Mouse (Mus musculus) stomach, embryonic 16.5 days (tissue): ENCODE results near the gene Fto. TPM values are rescaled to one million over a fixed set of nuclear protein-coding genes. Genes with fewer than 3 reads are reported as not detected.

ENCODE experiments used
- ATAC-seq: fragments of 200-750 bp; cut with Nextera tagmentation; 2 replicates; pipeline ENCODE4 v1.8.0; 2017; ENCODE audit warnings: moderate number of reproducible peaks, moderate TSS enrichment; ENCODE audit not compliant: insufficient read depth, low FRiP score
- H3K27ac ChIP-seq: fragments of 300-500 bp; sonication (generic); 2 replicates; pipeline ENCODE4 v1.5.1; 2014; ENCODE audit warnings: low read length
- H3K27me3 ChIP-seq: fragments of 300-500 bp; sonication (generic); 2 replicates; pipeline ENCODE4 v1.6.1; 2014; ENCODE audit warnings: low read length, control low read depth, mixed read lengths; ENCODE audit not compliant: control insufficient read depth, insufficient read depth
- H3K36me3 ChIP-seq: fragments of 300-500 bp; sonication (generic); 2 replicates; pipeline ENCODE4 v1.6.1; 2014; ENCODE audit warnings: low read length; ENCODE audit not compliant: control insufficient read depth, insufficient read depth
- H3K4me1 ChIP-seq: fragments of 300-500 bp; sonication (generic); 2 replicates; pipeline ENCODE4 v1.6.1; 2014; ENCODE audit warnings: low read length, control low read depth, mixed read lengths; ENCODE audit not compliant: control insufficient read depth, insufficient read depth
- H3K4me2 ChIP-seq: fragments of 300-500 bp; sonication (generic); 2 replicates; pipeline ENCODE4 v1.6.1; 2014; ENCODE audit warnings: low read depth, low read length, mixed read lengths
- H3K4me3 ChIP-seq: fragments of 300-500 bp; sonication (generic); replicated peaks from 2 replicates; pipeline ENCODE4 v1.5.1; 2014; ENCODE audit warnings: mild to moderate bottlenecking, low read length
- H3K9ac ChIP-seq: fragments of 300-500 bp; sonication (generic); 2 replicates; pipeline ENCODE4 v1.6.1; 2014; ENCODE audit warnings: low read length
- H3K9me3 ChIP-seq: fragments of 300-500 bp; sonication (generic); replicated peaks from 2 replicates; pipeline ENCODE4 v1.6.1; 2016; ENCODE audit warnings: low read length, control low read depth; ENCODE audit not compliant: control insufficient read depth
- WGBS: fragments of 180-500 bp; shearing (Covaris S2); extraction: QIAGEN DNeasy Blood & Tissue Kit; methylation state at CpG from one replicate; pipeline ENCODE4 v1.1.7; 2014; 5-methylcytosine and 5-hydroxymethylcytosine counted together
- polyA plus RNA-seq: library from polyadenylated mRNA; unstranded; fragments of >200 nt; fragmentation: Nextera tagmentation; extraction: Ambion mirVana; gene quantifications from 2 replicates; pipeline ENCODE4 v1.2.1, GENCODE M21; 2015

The Fto gene
- polyA plus RNA-seq, 1 experiment from 2014 or later: 73.4 TPM

- Histone ChIP-seq H3K4me3 (no peak overlapping the region), H3K9me3 (no peaks in the 10 kb centered on the region), H3K4me1 (peaks cover 14% of the 10 kb centered on the region; the same call in 1 of the 2 replicates), H3K9ac (no peak overlapping the region), H3K27me3 (no peaks in the 10 kb centered on the region), H3K27ac (no peak overlapping the region), H3K4me2 (no peak overlapping the region), H3K36me3 (no peaks in the 10 kb centered on the region)
- no peak for ATAC-seq
- 90% methylated on average over 7 of the region's 7 CpGs for WGBS
These were observed 36.5 kb downstream of the Fto start for GRCm38 (mm10) chr8:91349816-91350215.

GRCm38 (mm10) chr8:91350628-91351027, 37.3 kb downstream of the Fto start:
- Histone ChIP-seq H3K9ac (no peak overlapping the region), H3K36me3 (no peaks in the 10 kb centered on the region), H3K27ac (no peak overlapping the region), H3K9me3 (no peaks in the 10 kb centered on the region), H3K27me3 (no peaks in the 10 kb centered on the region), H3K4me3 (no peak overlapping the region), H3K4me2 (no peak overlapping the region), H3K4me1 (peaks cover 11% of the 10 kb centered on the region; the same call in 1 of the 2 replicates)
- WGBS: 64% methylated on average over 7 of the region's 7 CpGs
- no peak for ATAC-seq

- peaks cover 10% of the 10 kb centered on the region; the same call in 1 of the 2 replicates for H3K4me1 ChIP-seq
- no peak overlapping the region for H3K9ac ChIP-seq
- H3K27ac ChIP-seq: no peak overlapping the region
- no peaks in the 10 kb centered on the region for H3K27me3 ChIP-seq
- no peak overlapping the region for H3K4me2 ChIP-seq
- no peak for ATAC-seq
- H3K36me3 ChIP-seq: no peaks in the 10 kb centered on the region
- no peaks in the 10 kb centered on the region for H3K9me3 ChIP-seq
- WGBS: 89% methylated on average over 3 of the region's 3 CpGs
- H3K4me3 ChIP-seq: no peak overlapping the region
These were observed 39.3 kb downstream of the Fto start for GRCm38 (mm10) chr8:91352598-91352997.

- Histone ChIP-seq H3K4me1 (peaks cover 7% of the 10 kb centered on the region; the same call in 1 of the 2 replicates), H3K4me3 (no peak overlapping the region), H3K9me3 (no peaks in the 10 kb centered on the region), H3K9ac (no peak overlapping the region), H3K36me3 (no peaks in the 10 kb centered on the region), H3K4me2 (no peak overlapping the region), H3K27me3 (no peaks in the 10 kb centered on the region), H3K27ac (no peak overlapping the region)
- WGBS: 73% methylated on average over 5 of the region's 5 CpGs
- peak; percentile 10; the same call in 1 of the 2 replicates for ATAC-seq
These were observed 39.7 kb downstream of the Fto start for GRCm38 (mm10) chr8:91353062-91353461.

- no peak overlapping the region for H3K4me3 ChIP-seq
- 86% methylated on average over 4 of the region's 4 CpGs for WGBS
- ATAC-seq: no peak
- H3K36me3 ChIP-seq: no peaks in the 10 kb centered on the region
- no peak overlapping the region for H3K27ac ChIP-seq
- no peaks in the 10 kb centered on the region for H3K9me3 ChIP-seq
- no peak overlapping the region for H3K4me2 ChIP-seq
- H3K27me3 ChIP-seq: no peaks in the 10 kb centered on the region
- H3K9ac ChIP-seq: no peak overlapping the region
- 0 out of 2 replicates have a peak, but pooled peaks cover 7% of the 10 kb centered on the region for H3K4me1 ChIP-seq
These were observed 40.6 kb downstream of the Fto start for GRCm38 (mm10) chr8:91353907-91354306.

GRCm38 (mm10) chr8:91355301-91355905, 42.1 kb downstream of the Fto start:
- no peak overlapping the region for H3K9ac ChIP-seq
- H3K27ac ChIP-seq: no peak overlapping the region
- 47% methylated on average over 10 of the region's 10 CpGs for WGBS
- ATAC-seq: no peak
- no peak overlapping the region for H3K4me3 ChIP-seq
- H3K4me2 ChIP-seq: no peak overlapping the region
- H3K4me1 ChIP-seq: peaks cover 7% of the 10 kb centered on the region; the same call in 1 of the 2 replicates
- no peaks in the 10 kb centered on the region for H3K9me3 ChIP-seq
- H3K36me3 ChIP-seq: no peaks in the 10 kb centered on the region
- no peaks in the 10 kb centered on the region for H3K27me3 ChIP-seq

- Histone ChIP-seq H3K4me2 (no peak overlapping the region), H3K9ac (no peak overlapping the region), H3K9me3 (no peaks in the 10 kb centered on the region), H3K27me3 (no peaks in the 10 kb centered on the region), H3K36me3 (no peaks in the 10 kb centered on the region), H3K4me1 (peaks cover 4% of the 10 kb centered on the region; the same call in 1 of the 2 replicates), H3K4me3 (no peak overlapping the region), H3K27ac (no peak overlapping the region)
- 82% methylated on average over 11 of the region's 11 CpGs for WGBS
- no peak for ATAC-seq
These were observed 42.8 kb downstream of the Fto start for GRCm38 (mm10) chr8:91355956-91356699.

GRCm38 (mm10) chr8:91357493-91358014, 44.2 kb downstream of the Fto start:
- Histone ChIP-seq H3K4me2 (no peak overlapping the region), H3K9me3 (no peaks in the 10 kb centered on the region), H3K4me1 (peaks cover 4% of the 10 kb centered on the region; the same call in 1 of the 2 replicates), H3K27me3 (no peaks in the 10 kb centered on the region), H3K36me3 (no peaks in the 10 kb centered on the region), H3K27ac (no peak overlapping the region), H3K9ac (no peak overlapping the region), H3K4me3 (no peak overlapping the region)
- 84% methylated on average over 4 of the region's 4 CpGs for WGBS
- no peak for ATAC-seq

GRCm38 (mm10) chr8:91358016-91358415, 44.7 kb downstream of the Fto start:
- Histone ChIP-seq H3K4me3 (no peak overlapping the region), H3K36me3 (no peaks in the 10 kb centered on the region), H3K27me3 (no peaks in the 10 kb centered on the region), H3K4me2 (no peak overlapping the region), H3K9me3 (no peaks in the 10 kb centered on the region), H3K9ac (no peak overlapping the region), H3K27ac (no peak overlapping the region), H3K4me1 (peaks cover 4% of the 10 kb centered on the region; the same call in 1 of the 2 replicates)
- ATAC-seq: no peak
- 83% methylated on average over 5 of the region's 5 CpGs for WGBS
